Mouse (Mus musculus): ENCODE measurements around the gene Bloc1s6.

DNA sequence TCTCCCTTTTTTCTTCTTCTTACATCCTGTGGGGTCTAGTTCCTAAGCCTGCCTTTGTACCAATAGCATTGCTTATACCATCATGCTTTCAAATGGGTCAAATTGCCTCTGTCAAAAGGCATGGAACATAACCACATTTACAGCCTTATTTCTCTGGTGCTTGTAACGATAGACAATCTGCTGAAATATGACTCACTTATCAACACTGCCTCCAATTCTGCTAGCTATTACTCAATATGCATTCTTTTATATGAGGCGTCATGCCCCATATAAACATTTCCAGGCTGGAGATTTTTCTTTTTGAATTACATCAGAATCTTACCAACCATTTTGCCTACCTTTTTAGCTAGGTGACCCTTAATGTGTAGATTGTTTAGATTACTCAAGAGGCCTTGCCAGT, 33.7 kb upstream of the Bloc1s6 start:
- TF ChIP-seq CEBPB (IDR thresholded peaks at IDR 0.05; ENCODE audit: insufficient read depth, poor library complexity, severe bottlenecking) (peak; percentile 94), MAX (IDR thresholded peaks at IDR 0.05; ENCODE audit: low read depth) (no peak), POLR2A (IDR thresholded peaks at IDR 0.05; ENCODE audit: insufficient read length, low read depth) (no peak), MYOG (IDR thresholded peaks at IDR 0.05; ENCODE audit: control insufficient read depth in 1 of 3, insufficient read depth in 1 of 3, insufficient read length in 2 of 3, low read depth in 2 of 3) (no peak), TCF12 (IDR thresholded peaks at IDR 0.05; ENCODE audit: insufficient read depth, poor library complexity, severe bottlenecking) (no peak), USF1 (IDR thresholded peaks at IDR 0.05; ENCODE audit: low read depth) (no peak), MYOD1 (IDR thresholded peaks at IDR 0.05; ENCODE audit: control insufficient read depth in 1 of 3, insufficient read length in 2 of 3, low read depth in 2 of 3) (no peak), SRF (IDR thresholded peaks at IDR 0.05; ENCODE audit: control insufficient read depth, insufficient read length, low read depth) (no peak), POLR2AphosphoS2 (IDR thresholded peaks at IDR 0.05; ENCODE audit: insufficient read length, low read depth) (no peak)
